16 mouse cellular contexts compared by ENCODE assay signal in genomic region chr6:120264151-120264550, GRCm38 (mm10). TPM values are rescaled to one million over a fixed set of nuclear protein-coding genes. Genes with fewer than 3 reads are reported as not detected.
DNase-seq lines count a peak whose midpoint lies in the region; ATAC-seq and TF ChIP-seq lines count a peak whose summit lies in the region.
"Had no signal": no experiment of that assay in that cellular context is flagged by ENCODE, and none has a peak within 500 bp of the region (broad histone marks: within the 10 kb centered on the region; RNA-seq: fewer than 3 reads in every experiment).

No protein-coding gene starts in this region.

- no peaks in the 10 kb centered on the region for H3K9me3 ChIP-seq in kidney, embryonic 15.5 days (replicated peaks)
- H3K9me3 ChIP-seq: limb, embryonic 12.5 days; midbrain, embryonic 13.5 days had no signal

- peak overlapping the region; percentile 38 for H3K27ac ChIP-seq in kidney, embryonic 15.5 days
- no peak overlapping the region for H3K27ac ChIP-seq in thymus, adult 2 months (ENCODE audit: control insufficient read depth, insufficient read depth, low read length)
- H3K27ac ChIP-seq: limb, embryonic 12.5 days; macrophage; midbrain, embryonic 13.5 days had no signal

- no peak for TF ChIP-seq CTCF in thymus, adult 2 months (IDR thresholded peaks at IDR 0.05; ENCODE audit: borderline replicate concordance, control insufficient read depth, extremely low read depth, insufficient read depth, low read length, poor library complexity)

- no peaks in the 10 kb centered on the region for H3K36me3 ChIP-seq in kidney, embryonic 15.5 days
- no peaks in the 10 kb centered on the region for H3K36me3 ChIP-seq in thymus, adult 2 months (ENCODE audit: control insufficient read depth, insufficient read depth, low read length)
- H3K36me3 ChIP-seq: limb, embryonic 12.5 days; midbrain, embryonic 13.5 days had no signal

- TF ChIP-seq POLR2A in thymus, adult 2 months (IDR thresholded peaks at IDR 0.05; ENCODE audit: control insufficient read depth, extremely low read depth, insufficient read depth, low read length, poor library complexity): no peak

- peaks cover 19% of the 10 kb centered on the region for H3K4me1 ChIP-seq in kidney, embryonic 15.5 days
- H3K4me1 ChIP-seq in thymus, adult 2 months (replicated peaks; ENCODE audit: control insufficient read depth, insufficient read depth, low read length): no peaks in the 10 kb centered on the region
- H3K4me1 ChIP-seq: midbrain, embryonic 13.5 days had no signal

- ATAC-seq in kidney, embryonic 15.5 days (replicated peaks; ENCODE audit: low FRiP score): peak; percentile 57
- ATAC-seq: forebrain, embryonic 16.5 days; midbrain, embryonic 13.5 days had no signal

- WGBS in kidney, embryonic 15.5 days: 15% methylated on average over 6 of the region's 6 CpGs
- 26% methylated on average over 6 of the region's 6 CpGs for WGBS in thymus, adult 2 months

- H3K4me3 ChIP-seq in kidney, embryonic 15.5 days (replicated peaks): no peak overlapping the region
- H3K4me3 ChIP-seq in thymus, adult 2 months (ENCODE audit: control insufficient read depth, insufficient read depth, low read length): no peak overlapping the region
- H3K4me3 ChIP-seq: limb, embryonic 12.5 days; midbrain, embryonic 13.5 days; myocyte had no signal

- H3K4me2 ChIP-seq in kidney, embryonic 15.5 days: no peak overlapping the region
- H3K4me2 ChIP-seq: limb, embryonic 12.5 days; midbrain, embryonic 13.5 days had no signal

- no peak overlapping the region for H3K9ac ChIP-seq in kidney, embryonic 15.5 days
- H3K9ac ChIP-seq: limb, embryonic 12.5 days; midbrain, embryonic 13.5 days had no signal

- no peaks in the 10 kb centered on the region for H3K27me3 ChIP-seq in kidney, embryonic 15.5 days
- no peaks in the 10 kb centered on the region for H3K27me3 ChIP-seq in thymus, adult 2 months (ENCODE audit: control insufficient read depth, insufficient read depth, low read length)
- H3K27me3 ChIP-seq: limb, embryonic 12.5 days; midbrain, embryonic 13.5 days had no signal

- DNase-seq in kidney, adult 8-10 months: no peak
- peak; percentile 39 for DNase-seq in thymus, postnatal 4 days
- no peak for DNase-seq in thymus, adult 2 months
- DNase-seq in fibroblast of lung, adult 2 months (ENCODE audit: low read depth): peak; percentile 38
- DNase-seq in yolk sac, embryonic 10.5 days (ENCODE audit: low spot score): no peak
- DNase-seq in testis, postnatal 10 days (ENCODE audit: low spot score): no peak
- DNase-seq: cerebellum, postnatal 36 days; heart, postnatal 4 days had no signal

RNA-seq across cellular contexts. Expression of gene D330020A13Rik, which starts 30.0 kb away (rescaled TPM):
- polyA plus RNA-seq in kidney, embryonic 15.5 days (2015; fragmentation: Nextera tagmentation; extraction: Ambion mirVana): 0.52 and 0.81 TPM in 2 replicates
- polyA plus RNA-seq in thymus, adult 2 months (2012; rRNA removed): not detected in 2 replicates
- polyA plus RNA-seq: forebrain, embryonic 16.5 days; liver, embryonic 16.5 days; macrophage; midbrain, embryonic 13.5 days; spleen, adult 2 months had no signal

RNA-seq across cellular contexts. Expression of gene B4galnt3, which starts 30.2 kb away (rescaled TPM):
- polyA plus RNA-seq in kidney, embryonic 15.5 days (2015; fragmentation: Nextera tagmentation; extraction: Ambion mirVana): 2.2 and 2.6 TPM in 2 replicates
- polyA plus RNA-seq in thymus, adult 2 months (2012; rRNA removed): 0.57 and 0.66 TPM in 2 replicates
- polyA plus RNA-seq: macrophage had no signal

Comparison
In these comparisons a context has a peak if more than half of its experiments do, and no peak if none do; other contexts are left out.
1. DNase-seq: peak in thymus, postnatal 4 days (single experiment) and fibroblast of lung, adult 2 months (single experiment); none in kidney, adult 8-10 months (0 of 2), thymus, adult 2 months (single experiment), yolk sac, embryonic 10.5 days (single experiment) and testis, postnatal 10 days (single experiment).